Comparison of ENCODE assay signal across 18 mouse cellular contexts in genomic region chr10:87196123-87196756, GRCm38 (mm10).
DNase-seq lines count a peak whose midpoint lies in the region; ATAC-seq lines count a peak whose summit lies in the region.
"Had no signal": no experiment of that assay in that cellular context is flagged by ENCODE, and none has a peak within 500 bp of the region (broad histone marks: within the 10 kb centered on the region; RNA-seq: fewer than 3 reads in every experiment).

No protein-coding gene starts in this region.

- intact Hi-C loops in left cerebral cortex, postnatal 4 days (cut with DNase I): no loop called here

- peak; percentile 69; the same call in 1 of the 2 replicates for ATAC-seq in hindbrain, embryonic 12.5 days (ENCODE audit: low FRiP score)
- peak; percentile 83 for ATAC-seq in midbrain, embryonic 13.5 days
- no peak for ATAC-seq in intestine, embryonic 16.5 days
- ATAC-seq: CD4-positive, CD25-positive, alpha-beta regulatory T cell, adult 4 months had no signal

- 60% methylated on average over 7 of the region's 7 CpGs for WGBS in hindbrain, embryonic 12.5 days
- 46% methylated on average over 7 of the region's 7 CpGs for WGBS in midbrain, embryonic 13.5 days
- 67% methylated on average over 7 of the region's 7 CpGs for WGBS in intestine, embryonic 16.5 days

- no peak overlapping the region for H3K4me3 ChIP-seq in hindbrain, embryonic 12.5 days
- no peak overlapping the region for H3K4me3 ChIP-seq in midbrain, embryonic 13.5 days (replicated peaks)
- H3K4me3 ChIP-seq in intestine, embryonic 16.5 days (ENCODE audit: low read length): no peak overlapping the region
- H3K4me3 ChIP-seq: heart, embryonic 12.5 days; limb, embryonic 15.5 days; neural tube, embryonic 13.5 days had no signal

- no peaks in the 10 kb centered on the region for H3K4me1 ChIP-seq in hindbrain, embryonic 12.5 days
- H3K4me1 ChIP-seq in midbrain, embryonic 13.5 days (replicated peaks): peaks cover 8% of the 10 kb centered on the region; the same call in 1 of the 2 replicates
- no peaks in the 10 kb centered on the region for H3K4me1 ChIP-seq in intestine, embryonic 16.5 days (ENCODE audit: control insufficient read depth, insufficient read depth, low read length)
- H3K4me1 ChIP-seq: heart, embryonic 12.5 days; limb, embryonic 15.5 days; neural tube, embryonic 13.5 days had no signal

- H3K9ac ChIP-seq in hindbrain, embryonic 12.5 days: no peak overlapping the region
- no peak overlapping the region for H3K9ac ChIP-seq in midbrain, embryonic 13.5 days (replicated peaks)
- no peak overlapping the region for H3K9ac ChIP-seq in intestine, embryonic 16.5 days (ENCODE audit: low read depth, low read length)
- H3K9ac ChIP-seq: heart, embryonic 12.5 days; limb, embryonic 15.5 days; neural tube, embryonic 13.5 days had no signal

- no peaks in the 10 kb centered on the region for H3K9me3 ChIP-seq in hindbrain, embryonic 12.5 days (replicated peaks)
- H3K9me3 ChIP-seq in midbrain, embryonic 13.5 days: no peaks in the 10 kb centered on the region
- H3K9me3 ChIP-seq in intestine, embryonic 16.5 days (ENCODE audit: control insufficient read depth, low read length): no peaks in the 10 kb centered on the region
- H3K9me3 ChIP-seq: heart, embryonic 12.5 days; limb, embryonic 15.5 days; neural tube, embryonic 13.5 days had no signal

- no peak overlapping the region for H3K4me2 ChIP-seq in hindbrain, embryonic 12.5 days (replicated peaks)
- H3K4me2 ChIP-seq in midbrain, embryonic 13.5 days (replicated peaks): no peak overlapping the region
- no peak overlapping the region for H3K4me2 ChIP-seq in intestine, embryonic 16.5 days (ENCODE audit: low read depth, low read length)
- H3K4me2 ChIP-seq: heart, embryonic 12.5 days; limb, embryonic 15.5 days; neural tube, embryonic 13.5 days had no signal

- H3K27ac ChIP-seq in hindbrain, embryonic 12.5 days: no peak overlapping the region
- H3K27ac ChIP-seq in midbrain, embryonic 13.5 days: no peak overlapping the region
- no peak overlapping the region for H3K27ac ChIP-seq in intestine, embryonic 16.5 days (ENCODE audit: low read length)
- H3K27ac ChIP-seq: limb, embryonic 15.5 days; neural tube, embryonic 13.5 days had no signal

- peak; percentile 33 to 55 for DNase-seq in cerebellum, postnatal 10 days
- DNase-seq in cerebellum, adult 9-11 months: no peak
- DNase-seq in left cerebral cortex, postnatal 4 days: peak; percentile 25
- DNase-seq in left cerebral cortex, adult 8-10 months (ENCODE audit: low spot score in 2 of 2): no peak
- no peak for DNase-seq in frontal cortex, postnatal 10 days (ENCODE audit: low spot score in 2 of 2)
- DNase-seq: cerebellum, adult 11 months; kidney, postnatal 4 days; lung, adult 18-20 months; right cerebral cortex, postnatal 4 days; thymus, postnatal 14 days had no signal

- no peaks in the 10 kb centered on the region for H3K36me3 ChIP-seq in hindbrain, embryonic 12.5 days
- H3K36me3 ChIP-seq in midbrain, embryonic 13.5 days: no peaks in the 10 kb centered on the region
- H3K36me3 ChIP-seq in intestine, embryonic 16.5 days (ENCODE audit: control insufficient read depth, insufficient read depth, low read length): no peaks in the 10 kb centered on the region
- H3K36me3 ChIP-seq: G1E; heart, embryonic 12.5 days; limb, embryonic 15.5 days; neural tube, embryonic 13.5 days had no signal

- H3K27me3 ChIP-seq in hindbrain, embryonic 12.5 days: no peaks in the 10 kb centered on the region
- no peaks in the 10 kb centered on the region for H3K27me3 ChIP-seq in midbrain, embryonic 13.5 days
- no peaks in the 10 kb centered on the region for H3K27me3 ChIP-seq in intestine, embryonic 16.5 days (replicated peaks; ENCODE audit: control insufficient read depth, insufficient read depth, low read length)
- H3K27me3 ChIP-seq: heart, embryonic 12.5 days; limb, embryonic 15.5 days; neural tube, embryonic 13.5 days had no signal

Comparison
In these comparisons a context has a peak if more than half of its experiments do, and no peak if none do; other contexts are left out.
1. DNase-seq: peak in cerebellum, postnatal 10 days (2 of 2) and left cerebral cortex, postnatal 4 days (single experiment); none in cerebellum, adult 9-11 months (single experiment), left cerebral cortex, adult 8-10 months (0 of 2) and frontal cortex, postnatal 10 days (0 of 2).